Mouse (Mus musculus): Measurements from ENCODE around the gene Gbp9. TPM values are rescaled to one million over a fixed set of nuclear protein-coding genes. Genes with fewer than 3 reads are reported as not detected.
"Not testable (repeated sequence)": the region's sequence is repeated elsewhere in the genome, so short reads cannot be mapped to it uniquely, and the experiment has no call there.

Gbp9 gene
- polyA plus RNA-seq, 1 experiment from 2014 or later, result 0.44 TPM

- H3K27me3 ChIP-seq (ENCODE audit: control insufficient read depth, insufficient read depth, low read length); H3K9me3 ChIP-seq (ENCODE audit: control insufficient read depth, low read length); H3K4me2 ChIP-seq (ENCODE audit: low read depth, low read length); H3K4me3 ChIP-seq (ENCODE audit: low read depth, low read length); ATAC-seq (ENCODE audit: low read depth); H3K27ac ChIP-seq (ENCODE audit: low read depth, low read length); H3K36me3 ChIP-seq (ENCODE audit: control insufficient read depth, insufficient read depth, low read length); H3K9ac ChIP-seq (replicated peaks; ENCODE audit: low read depth, low read length); H3K4me1 ChIP-seq (ENCODE audit: control insufficient read depth, insufficient read depth, low read length): not testable (repeated sequence)
Observed at GRCm38 (mm10) chr5:105068356-105068755, 71.0 kb downstream of the Gbp9 start.

DNA sequence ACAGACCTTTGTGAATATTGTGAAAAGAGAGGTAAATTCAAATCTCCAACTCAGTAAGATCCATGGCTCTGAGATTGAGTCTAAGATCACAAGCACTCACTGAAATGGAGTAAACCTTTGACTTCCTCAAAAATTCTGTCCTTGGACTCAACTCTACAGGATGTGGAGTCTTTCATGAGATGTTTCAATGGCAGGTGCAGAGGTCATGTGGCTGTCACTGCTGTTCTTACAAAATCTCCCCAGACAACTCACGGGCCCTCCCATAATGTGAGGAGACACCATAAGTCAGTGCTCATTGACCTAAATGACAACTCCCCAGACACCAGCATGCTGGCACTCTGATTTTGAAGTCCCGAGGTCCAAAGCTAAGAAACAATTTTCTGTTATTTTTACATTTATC, 74.9 kb downstream of the Gbp9 start:
- ATAC-seq (ENCODE audit: low read depth); H3K4me3 ChIP-seq (ENCODE audit: low read depth, low read length); H3K9me3 ChIP-seq (ENCODE audit: control insufficient read depth, low read length); H3K27me3 ChIP-seq (ENCODE audit: control insufficient read depth, insufficient read depth, low read length); H3K9ac ChIP-seq (replicated peaks; ENCODE audit: low read depth, low read length); H3K36me3 ChIP-seq (ENCODE audit: control insufficient read depth, insufficient read depth, low read length); H3K27ac ChIP-seq (ENCODE audit: low read depth, low read length); H3K4me1 ChIP-seq (ENCODE audit: control insufficient read depth, insufficient read depth, low read length); H3K4me2 ChIP-seq (ENCODE audit: low read depth, low read length): not testable (repeated sequence)
- WGBS, result 67% methylated on average over 2 of the region's 2 CpGs

DNA sequence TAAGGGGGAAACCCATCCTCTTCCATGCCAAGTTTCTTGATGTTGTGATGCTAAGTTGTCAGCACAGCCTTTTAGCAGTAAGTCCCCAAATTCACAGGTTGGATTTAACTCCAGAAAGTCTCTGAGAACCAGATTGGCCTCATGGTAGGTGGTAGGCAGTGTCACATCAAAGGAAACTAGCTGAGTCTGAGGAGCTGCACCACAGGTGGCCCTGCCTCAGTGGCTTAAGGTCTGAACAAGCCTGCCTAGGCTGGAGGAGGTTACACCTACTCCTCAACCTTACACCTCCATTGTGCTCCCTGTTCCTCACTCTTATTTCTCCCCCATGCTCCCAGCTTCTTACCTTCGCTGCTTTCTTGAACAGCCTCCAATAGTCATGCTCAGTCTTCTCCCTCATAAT, 76.0 kb downstream of the Gbp9 start:
- WGBS, result 70% methylated on average over 1 of the region's 1 CpGs
- H3K4me3 ChIP-seq (ENCODE audit: low read depth, low read length), result no peak overlapping the region
- H3K4me1 ChIP-seq (ENCODE audit: control insufficient read depth, insufficient read depth, low read length), result no peaks in the 10 kb centered on the region
- H3K9me3 ChIP-seq (ENCODE audit: control insufficient read depth, low read length), result no peaks in the 10 kb centered on the region
- no peaks in the 10 kb centered on the region for H3K36me3 ChIP-seq (ENCODE audit: control insufficient read depth, insufficient read depth, low read length)
- ATAC-seq (ENCODE audit: low read depth), result no peak
- H3K9ac ChIP-seq (replicated peaks; ENCODE audit: low read depth, low read length), result no peak overlapping the region
- no peak overlapping the region for H3K4me2 ChIP-seq (ENCODE audit: low read depth, low read length)
- no peaks in the 10 kb centered on the region for H3K27me3 ChIP-seq (ENCODE audit: control insufficient read depth, insufficient read depth, low read length)
- no peak overlapping the region for H3K27ac ChIP-seq (ENCODE audit: low read depth, low read length)

DNA sequence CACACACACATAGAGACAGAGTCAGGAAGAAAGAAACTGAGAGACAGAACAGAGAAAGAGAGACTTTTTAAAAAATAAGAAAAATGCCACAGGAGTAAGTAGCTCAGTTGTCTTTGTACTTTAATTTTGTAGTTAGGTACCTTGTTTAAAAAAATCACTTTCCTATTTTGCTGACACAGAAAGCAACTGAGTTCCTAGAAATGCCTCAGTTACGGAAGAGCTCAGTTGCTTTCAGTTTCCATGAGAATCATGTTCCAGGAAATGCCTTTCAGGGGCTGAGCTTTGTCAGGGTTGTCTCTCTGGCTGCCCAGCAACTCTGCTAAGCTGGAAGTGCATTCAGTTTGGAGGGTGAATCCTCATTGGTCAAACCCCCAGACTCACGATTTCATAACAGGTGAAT, 76.9 kb downstream of the Gbp9 start:
- H3K4me3 ChIP-seq (ENCODE audit: low read depth, low read length); H3K9ac ChIP-seq (replicated peaks; ENCODE audit: low read depth, low read length); H3K9me3 ChIP-seq (ENCODE audit: control insufficient read depth, low read length); ATAC-seq (ENCODE audit: low read depth); H3K27ac ChIP-seq (ENCODE audit: low read depth, low read length); H3K36me3 ChIP-seq (ENCODE audit: control insufficient read depth, insufficient read depth, low read length); H3K27me3 ChIP-seq (ENCODE audit: control insufficient read depth, insufficient read depth, low read length); H3K4me1 ChIP-seq (ENCODE audit: control insufficient read depth, insufficient read depth, low read length); H3K4me2 ChIP-seq (ENCODE audit: low read depth, low read length): not testable (repeated sequence)
- 83% methylated on average over 2 of the region's 2 CpGs for whole genome bisulfite sequencing

DNA sequence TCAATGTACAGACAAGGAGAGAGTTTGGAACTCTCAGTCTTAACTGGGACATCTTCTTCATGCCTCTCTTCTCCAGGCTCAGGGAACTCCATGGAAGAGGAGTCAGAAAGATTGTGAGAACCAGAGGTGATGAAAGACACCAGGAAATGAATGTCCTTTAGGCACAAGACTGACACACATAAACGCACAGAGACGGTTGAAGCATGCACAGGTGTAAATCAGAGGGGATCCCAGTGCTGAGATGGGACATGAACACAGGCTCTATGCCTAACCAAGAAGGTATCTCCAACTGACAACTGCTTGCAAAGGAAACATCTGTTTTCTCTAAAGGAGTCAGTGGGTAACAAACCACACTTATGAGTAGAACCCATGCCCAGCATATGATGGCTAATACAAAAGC, 79.1 kb downstream of the Gbp9 start:
- Histone ChIP-seq H3K4me3 (ENCODE audit: low read depth, low read length) (no peak overlapping the region), H3K27ac (ENCODE audit: low read depth, low read length) (no peak overlapping the region), H3K36me3 (ENCODE audit: control insufficient read depth, insufficient read depth, low read length) (no peaks in the 10 kb centered on the region), H3K27me3 (ENCODE audit: control insufficient read depth, insufficient read depth, low read length) (no peaks in the 10 kb centered on the region), H3K9me3 (ENCODE audit: control insufficient read depth, low read length) (no peaks in the 10 kb centered on the region), H3K9ac (replicated peaks; ENCODE audit: low read depth, low read length) (no peak overlapping the region), H3K4me1 (ENCODE audit: control insufficient read depth, insufficient read depth, low read length) (no peaks in the 10 kb centered on the region), H3K4me2 (ENCODE audit: low read depth, low read length) (no peak overlapping the region)
- 97% methylated on average over 2 of the region's 2 CpGs for WGBS
- ATAC-seq (ENCODE audit: low read depth), result no peak

- WGBS, result 90% methylated on average over 2 of the region's 2 CpGs
- H3K4me3 ChIP-seq (ENCODE audit: low read depth, low read length), result no peak overlapping the region
- H3K4me1 ChIP-seq (ENCODE audit: control insufficient read depth, insufficient read depth, low read length), result no peaks in the 10 kb centered on the region
- no peak for ATAC-seq (ENCODE audit: low read depth)
- H3K27ac ChIP-seq (ENCODE audit: low read depth, low read length), result no peak overlapping the region
- no peak overlapping the region for H3K4me2 ChIP-seq (ENCODE audit: low read depth, low read length)
- no peaks in the 10 kb centered on the region for H3K9me3 ChIP-seq (ENCODE audit: control insufficient read depth, low read length)
- H3K27me3 ChIP-seq (ENCODE audit: control insufficient read depth, insufficient read depth, low read length), result no peaks in the 10 kb centered on the region
- no peaks in the 10 kb centered on the region for H3K36me3 ChIP-seq (ENCODE audit: control insufficient read depth, insufficient read depth, low read length)
- H3K9ac ChIP-seq (replicated peaks; ENCODE audit: low read depth, low read length), result no peak overlapping the region
Observed at GRCm38 (mm10) chr5:105055279-105055678, 84.1 kb downstream of the Gbp9 start.

GRCm38 (mm10) chr5:105053471-105054169, 85.7 kb downstream of the Gbp9 start:
- ATAC-seq (ENCODE audit: low read depth); H3K27me3 ChIP-seq (ENCODE audit: control insufficient read depth, insufficient read depth, low read length): not testable (repeated sequence)
- WGBS, result 73% methylated on average over 1 of the region's 1 CpGs

GRCm38 (mm10) chr5:105032362-105032761, 107.0 kb downstream of the Gbp9 start:
- Histone ChIP-seq H3K4me1 (ENCODE audit: control insufficient read depth, insufficient read depth, low read length) (no peaks in the 10 kb centered on the region), H3K9ac (replicated peaks; ENCODE audit: low read depth, low read length) (no peak overlapping the region), H3K9me3 (ENCODE audit: control insufficient read depth, low read length) (no peaks in the 10 kb centered on the region), H3K27me3 (ENCODE audit: control insufficient read depth, insufficient read depth, low read length) (no peaks in the 10 kb centered on the region), H3K4me3 (ENCODE audit: low read depth, low read length) (no peak overlapping the region), H3K4me2 (ENCODE audit: low read depth, low read length) (no peak overlapping the region), H3K27ac (ENCODE audit: low read depth, low read length) (no peak overlapping the region), H3K36me3 (ENCODE audit: control insufficient read depth, insufficient read depth, low read length) (no peaks in the 10 kb centered on the region)
- 78% methylated on average over 2 of the region's 2 CpGs for whole genome bisulfite sequencing
- no peak for ATAC-seq (ENCODE audit: low read depth)

More at GRCm38 (mm10) chr5:105053471-105054169, 85.7 kb downstream of the Gbp9 start:
- H3K9me3 ChIP-seq (ENCODE audit: control insufficient read depth, low read length); H3K4me1 ChIP-seq (ENCODE audit: control insufficient read depth, insufficient read depth, low read length); H3K4me2 ChIP-seq (ENCODE audit: low read depth, low read length); H3K4me3 ChIP-seq (ENCODE audit: low read depth, low read length); H3K36me3 ChIP-seq (ENCODE audit: control insufficient read depth, insufficient read depth, low read length); H3K27ac ChIP-seq (ENCODE audit: low read depth, low read length); H3K9ac ChIP-seq (replicated peaks; ENCODE audit: low read depth, low read length): not testable (repeated sequence)

All from neural tube, embryonic 14.5 days (tissue).